Mouse (Mus musculus): ENCODE data around the gene Prpf8.

GRCm38 (mm10) chr11:75550200-75550946 is 63.8 kb downstream of the Prpf8 start:
- TF ChIP-seq GATA1 (IDR thresholded peaks at IDR 0.05; ENCODE audit: low read length) (no peak), TAL1 (IDR thresholded peaks at IDR 0.05; ENCODE audit: low read length) (no peak)
